Mouse (Mus musculus): ENCODE measurements around the gene Rnaseh2a.

GRCm38 (mm10) chr8:84994375-84994774 lies 24.8 kb upstream of the Rnaseh2a start:
- no peak for TF ChIP-seq CTCF (IDR thresholded peaks at IDR 0.05; ENCODE audit: low read depth, low read length)
- TF ChIP-seq TAL1 (conservative IDR thresholded peaks at IDR 0.05; ENCODE audit: low read depth, low read length) = no peak
- no peak for TF ChIP-seq GATA1 (IDR thresholded peaks at IDR 0.05; ENCODE audit: borderline replicate concordance, low read length)
- TF ChIP-seq GATA2 (IDR thresholded peaks at IDR 0.05; ENCODE audit: borderline replicate concordance, low read depth, low read length) = no peak
